Mouse (Mus musculus): ENCODE measurements around the gene Snx6.
"Not testable (repeated sequence)": the region's sequence is repeated elsewhere in the genome, so short reads cannot be mapped to it uniquely, and the experiment has no call there.

The Snx6 gene

GRCm38 (mm10) chr12:54709691-54710493 lies 85.6 kb downstream of the Snx6 start:
- DNase-seq (ENCODE audit: low read depth, low spot score) = not testable (repeated sequence)

DNA sequence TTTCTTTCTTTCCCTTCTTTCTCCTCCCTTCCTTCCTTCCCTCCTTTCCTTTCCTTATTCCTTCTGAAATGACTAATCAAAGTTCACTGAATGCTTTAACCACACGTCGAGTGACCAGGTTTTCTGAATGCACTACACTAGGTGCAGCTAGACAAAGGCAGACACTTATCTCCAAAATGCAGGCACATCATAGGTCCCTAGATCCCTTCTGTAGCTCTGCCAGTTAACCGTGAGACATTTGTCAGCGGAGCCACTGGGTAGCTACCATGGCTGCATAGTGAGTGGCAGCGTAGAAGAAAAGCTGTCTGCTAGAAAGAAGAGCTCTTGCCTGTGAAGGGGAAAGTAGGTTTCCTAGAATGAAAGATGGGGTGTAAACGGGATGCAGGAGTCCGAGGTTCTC lies 96.1 kb downstream of the Snx6 start:
- DNase-seq (ENCODE audit: low read depth, low spot score) = no peak

- no peak for DNase-seq (ENCODE audit: low read depth, low spot score)
Measured at GRCm38 (mm10) chr12:54697791-54698250, 97.7 kb downstream of the Snx6 start.

DNA sequence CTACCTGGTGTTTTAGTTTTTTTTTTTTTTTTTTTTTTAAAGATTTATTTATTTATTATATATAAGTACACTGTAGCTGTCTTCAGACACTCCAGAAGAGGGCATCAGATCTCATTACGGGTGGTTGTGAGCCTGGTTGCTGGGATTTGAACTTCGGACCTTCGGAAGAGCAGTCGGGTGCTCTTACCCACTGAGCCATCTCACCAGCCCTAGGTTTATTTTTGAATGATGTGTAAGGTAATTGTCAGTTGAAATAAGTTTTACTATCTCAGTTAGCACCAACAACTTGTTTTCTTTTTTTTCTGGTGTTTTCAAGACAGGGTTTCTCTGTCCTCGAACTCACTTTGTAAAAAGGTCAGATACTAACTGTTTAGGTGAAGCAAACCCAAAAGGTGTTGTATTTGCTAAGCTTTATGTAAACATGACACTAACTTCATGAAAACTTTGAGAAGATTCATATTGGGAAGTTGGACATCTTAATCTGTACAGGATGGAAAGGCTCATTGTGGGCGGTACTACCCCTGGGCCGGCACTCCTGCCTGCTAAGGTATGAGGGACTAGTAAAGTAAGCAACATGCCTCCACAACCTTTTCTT lies 98.4 kb downstream of the Snx6 start:
- DNase-seq (ENCODE audit: low read depth, low spot score) = no peak

All from skeletal muscle tissue, adult 2 months (tissue).